Comparison of ENCODE assay signal across 8 mouse cellular contexts in genomic region chr13:39440907-39441306, GRCm38 (mm10).
A peak's percentile ranks its signal among the peaks of the same experiment; 100 is the strongest.
DNase-seq lines count a peak whose midpoint lies in the region; ATAC-seq lines count a peak whose summit lies in the region.

No protein-coding gene starts in this region.

- H3K9ac ChIP-seq in kidney, embryonic 15.5 days, result no peak overlapping the region
- no peak overlapping the region for H3K9ac ChIP-seq in forebrain, embryonic 14.5 days (ENCODE audit: low read length)
- H3K9ac ChIP-seq in intestine, embryonic 14.5 days (ENCODE audit: low read length), result no peak overlapping the region
- no peak overlapping the region for H3K9ac ChIP-seq in midbrain, embryonic 15.5 days

- DNase-seq in kidney, adult 11 months, result peak; percentile 36
- peak; percentile 10 for DNase-seq in c-Kit-positive CD71-positive TER-119-positive erythroid progenitor cells, embryonic 14.5 days (ENCODE audit: low spot score)
- peak; percentile 84 for DNase-seq in forebrain, embryonic 14.5 days (ENCODE audit: low spot score)
- peak; percentile 81 for DNase-seq in intestine, embryonic 14.5 days (ENCODE audit: low spot score)
- peak; percentile 40 to 60 for DNase-seq in left cerebral cortex, postnatal 36 days (ENCODE audit: low spot score in 2 of 2)
- DNase-seq in testis, postnatal 14 days (ENCODE audit: low spot score), result peak; percentile 53

- no peaks in the 10 kb centered on the region for H3K27me3 ChIP-seq in kidney, embryonic 15.5 days
- H3K27me3 ChIP-seq in forebrain, embryonic 14.5 days (replicated peaks; ENCODE audit: control insufficient read depth, insufficient read depth, low read length), result no peaks in the 10 kb centered on the region
- no peaks in the 10 kb centered on the region for H3K27me3 ChIP-seq in intestine, embryonic 14.5 days (replicated peaks; ENCODE audit: control insufficient read depth, insufficient read depth, low read length)
- peaks cover 10% of the 10 kb centered on the region for H3K27me3 ChIP-seq in midbrain, embryonic 15.5 days (replicated peaks)

- H3K36me3 ChIP-seq in kidney, embryonic 15.5 days, result no peaks in the 10 kb centered on the region
- H3K36me3 ChIP-seq in forebrain, embryonic 14.5 days (ENCODE audit: control insufficient read depth, insufficient read depth, low read length), result no peaks in the 10 kb centered on the region
- H3K36me3 ChIP-seq in intestine, embryonic 14.5 days (ENCODE audit: control insufficient read depth, insufficient read depth, low read length), result no peaks in the 10 kb centered on the region
- no peaks in the 10 kb centered on the region for H3K36me3 ChIP-seq in midbrain, embryonic 15.5 days (replicated peaks)

- H3K27ac ChIP-seq in kidney, embryonic 15.5 days, result no peak overlapping the region
- H3K27ac ChIP-seq in forebrain, embryonic 14.5 days (ENCODE audit: low read depth, low read length), result no peak overlapping the region
- no peak overlapping the region for H3K27ac ChIP-seq in intestine, embryonic 14.5 days (ENCODE audit: low read depth)
- H3K27ac ChIP-seq in midbrain, embryonic 15.5 days, result no peak overlapping the region

- ATAC-seq in kidney, embryonic 15.5 days (replicated peaks; ENCODE audit: low FRiP score), result no peak; the same call in 1 of the 2 replicates
- peak; percentile 84 for ATAC-seq in forebrain, embryonic 14.5 days
- no peak; the same call in 1 of the 2 replicates for ATAC-seq in intestine, embryonic 14.5 days (replicated peaks; ENCODE audit: low FRiP score, low TSS enrichment, low read depth)
- peak; percentile 87 for ATAC-seq in midbrain, embryonic 15.5 days (replicated peaks)

- H3K4me3 ChIP-seq in kidney, embryonic 15.5 days (replicated peaks), result no peak overlapping the region
- no peak overlapping the region for H3K4me3 ChIP-seq in forebrain, embryonic 14.5 days (ENCODE audit: low read depth, low read length)
- H3K4me3 ChIP-seq in intestine, embryonic 14.5 days (ENCODE audit: low read depth, low read length), result no peak overlapping the region
- no peak overlapping the region for H3K4me3 ChIP-seq in midbrain, embryonic 15.5 days

- H3K4me1 ChIP-seq in kidney, embryonic 15.5 days, result no peaks in the 10 kb centered on the region
- H3K4me1 ChIP-seq in forebrain, embryonic 14.5 days (ENCODE audit: control insufficient read depth, insufficient read depth, low read length), result no peaks in the 10 kb centered on the region
- no peaks in the 10 kb centered on the region for H3K4me1 ChIP-seq in intestine, embryonic 14.5 days (replicated peaks; ENCODE audit: control insufficient read depth, insufficient read depth, low read length)
- no peaks in the 10 kb centered on the region for H3K4me1 ChIP-seq in midbrain, embryonic 15.5 days

- WGBS in kidney, embryonic 15.5 days, result 17% methylated on average over 8 of the region's 8 CpGs
- WGBS in forebrain, embryonic 14.5 days, result 13% methylated on average over 8 of the region's 8 CpGs
- 26% methylated on average over 8 of the region's 8 CpGs for WGBS in intestine, embryonic 14.5 days
- 20% methylated on average over 8 of the region's 8 CpGs for WGBS in midbrain, embryonic 15.5 days

- H3K9me3 ChIP-seq in kidney, embryonic 15.5 days (replicated peaks), result no peaks in the 10 kb centered on the region
- no peaks in the 10 kb centered on the region for H3K9me3 ChIP-seq in forebrain, embryonic 14.5 days (replicated peaks; ENCODE audit: control insufficient read depth, low read length)
- no peaks in the 10 kb centered on the region for H3K9me3 ChIP-seq in intestine, embryonic 14.5 days (ENCODE audit: control insufficient read depth, low read length)
- H3K9me3 ChIP-seq in midbrain, embryonic 15.5 days, result no peaks in the 10 kb centered on the region

- intact Hi-C loops in left cerebral cortex, postnatal 36 days (cut with DNase I), result loop anchor here (5.0 kb wide), 1 partner anchor 1306 kb away; no protein-coding TSS in a partner anchor

- no peak overlapping the region for H3K4me2 ChIP-seq in kidney, embryonic 15.5 days
- H3K4me2 ChIP-seq in forebrain, embryonic 14.5 days (ENCODE audit: low read length), result no peak overlapping the region
- H3K4me2 ChIP-seq in intestine, embryonic 14.5 days (ENCODE audit: low read length), result no peak overlapping the region
- no peak overlapping the region for H3K4me2 ChIP-seq in midbrain, embryonic 15.5 days

Comparison
In these comparisons a context has a peak if more than half of its experiments do, and no peak if none do; other contexts are left out.
1. DNase-seq: peak in every context shown above with its lines; median percentile 84 in forebrain, embryonic 14.5 days; 81 in intestine, embryonic 14.5 days; 53 in testis, postnatal 14 days; 50 in left cerebral cortex, postnatal 36 days; 36 in kidney, adult 11 months; 10 in c-Kit-positive CD71-positive TER-119-positive erythroid progenitor cells, embryonic 14.5 days.
2. ATAC-seq: peak in forebrain, embryonic 14.5 days (single experiment) and midbrain, embryonic 15.5 days (single experiment); none in kidney, embryonic 15.5 days (single experiment) and intestine, embryonic 14.5 days (single experiment).